Comparison of ENCODE assay signal across 9 mouse cellular contexts in genomic region chr15:11036535-11037375, GRCm38 (mm10). TPM values are rescaled to one million over a fixed set of nuclear protein-coding genes. Genes with fewer than 3 reads are reported as not detected.
DNase-seq lines count a peak whose midpoint lies in the region; ATAC-seq and TF ChIP-seq lines count a peak whose summit lies in the region.
"Had no signal": no experiment of that assay in that cellular context is flagged by ENCODE, and none has a peak within 500 bp of the region (broad histone marks: within the 10 kb centered on the region; RNA-seq: fewer than 3 reads in every experiment).

No protein-coding gene starts in this region.

- H3K4me1 ChIP-seq in heart, embryonic 10.5 days: peaks cover 23% of the 10 kb centered on the region
- H3K4me1 ChIP-seq in ES-E14 (ENCODE audit: control insufficient read depth in 2 of 2, insufficient read depth in 2 of 2, low read length in 2 of 2, poor library complexity in 1 of 2): peaks cover 0 to 13% of the 10 kb centered on the region in 2 experiments; a peak in 1 of 4 replicates
- peaks cover 22% of the 10 kb centered on the region for H3K4me1 ChIP-seq in forebrain, embryonic 12.5 days
- peaks cover 24% of the 10 kb centered on the region for H3K4me1 ChIP-seq in neural tube, embryonic 12.5 days

- ATAC-seq in forebrain, embryonic 12.5 days (ENCODE audit: low FRiP score): peak; percentile 43
- no peak for ATAC-seq in neural tube, embryonic 12.5 days (ENCODE audit: low FRiP score, low read depth)

- H3K4me3 ChIP-seq in heart, embryonic 10.5 days: peak overlapping the region; percentile 56
- H3K4me3 ChIP-seq in ES-E14 (ENCODE audit: insufficient read depth in 1 of 2, low read depth in 1 of 2, low read length in 2 of 2, poor library complexity in 1 of 2, severe bottlenecking in 1 of 2): peak overlapping the region; percentile 39 to 49; a peak in 3 of 4 replicates
- peak overlapping the region; percentile 36 for H3K4me3 ChIP-seq in forebrain, embryonic 12.5 days (replicated peaks)
- H3K4me3 ChIP-seq in neural tube, embryonic 12.5 days: peak overlapping the region; percentile 37

- no peak overlapping the region for H3K27ac ChIP-seq in heart, embryonic 10.5 days
- H3K27ac ChIP-seq in ES-E14 (ENCODE audit: insufficient read depth, low read depth, low read length, poor library complexity, severe bottlenecking): no peak overlapping the region
- no peak overlapping the region for H3K27ac ChIP-seq in forebrain, embryonic 12.5 days
- no peak overlapping the region for H3K27ac ChIP-seq in neural tube, embryonic 12.5 days

- H3K4me2 ChIP-seq in forebrain, embryonic 12.5 days: peak overlapping the region; percentile 57
- H3K4me2 ChIP-seq in neural tube, embryonic 12.5 days (replicated peaks): peak overlapping the region; percentile 70

- WGBS in heart, embryonic 10.5 days: 5% methylated on average over 49 of the region's 49 CpGs
- WGBS in forebrain, embryonic 12.5 days: 2% methylated on average over 49 of the region's 49 CpGs
- WGBS in neural tube, embryonic 12.5 days: 3% methylated on average over 49 of the region's 49 CpGs

- DNase-seq in heart, embryonic 10.5 days (ENCODE audit: low spot score): no peak
- DNase-seq in heart, adult 8-10 months (ENCODE audit: low spot score): no peak
- no peak for DNase-seq in ES-E14 (ENCODE audit: low read depth, low spot score)
- peak; percentile 18 for DNase-seq in kidney, postnatal 14 days
- DNase-seq in thymus, postnatal 10 days (ENCODE audit: low spot score in 2 of 2): no peak
- DNase-seq in layer of hippocampus, adult 11-12 months (ENCODE audit: low spot score): no peak

- H3K9me3 ChIP-seq in heart, embryonic 10.5 days: no peaks in the 10 kb centered on the region
- no peaks in the 10 kb centered on the region for H3K9me3 ChIP-seq in ES-E14 (ENCODE audit: control insufficient read depth, insufficient read depth, low read depth, low read length)
- H3K9me3 ChIP-seq in forebrain, embryonic 12.5 days: no peaks in the 10 kb centered on the region
- H3K9me3 ChIP-seq in neural tube, embryonic 12.5 days: no peaks in the 10 kb centered on the region

- H3K9ac ChIP-seq in ES-E14 (ENCODE audit: insufficient read depth, low read depth, low read length, poor library complexity, severe bottlenecking): no peak overlapping the region
- peak overlapping the region; percentile 29; the same call in 1 of the 2 replicates for H3K9ac ChIP-seq in forebrain, embryonic 12.5 days
- no peak overlapping the region for H3K9ac ChIP-seq in neural tube, embryonic 12.5 days

- H3K36me3 ChIP-seq in heart, embryonic 10.5 days: no peaks in the 10 kb centered on the region
- H3K36me3 ChIP-seq in ES-E14 (ENCODE audit: control insufficient read depth, insufficient read depth, low read length, poor library complexity, severe bottlenecking): no peaks in the 10 kb centered on the region
- H3K36me3 ChIP-seq in forebrain, embryonic 12.5 days (replicated peaks): no peaks in the 10 kb centered on the region
- H3K36me3 ChIP-seq in neural tube, embryonic 12.5 days: no peaks in the 10 kb centered on the region

- in situ Hi-C loops in ES-E14 (cut with MboI; ENCODE audit: low sequenced_read_pairs in 2 of 2, unreplicated experiment in 2 of 2): loop anchor here (10.0 to 25.0 kb wide), 2 partner anchors 278 to 351 kb away; partner anchors contain the start of gene Tars (in 1 of the 2)

- H3K27me3 ChIP-seq in heart, embryonic 10.5 days (ENCODE audit: insufficient read depth, poor library complexity, severe bottlenecking): peaks cover 61% of the 10 kb centered on the region
- H3K27me3 ChIP-seq in forebrain, embryonic 12.5 days: peaks cover 52% of the 10 kb centered on the region
- peaks cover 40% of the 10 kb centered on the region for H3K27me3 ChIP-seq in neural tube, embryonic 12.5 days (replicated peaks)

TF ChIP-seq in ES-E14, 5 proteins besides CTCF, POLR2A, EP300 and RAD21:
- no peak for TF ChIP-seq ZNF384 (IDR thresholded peaks at IDR 0.05; ENCODE audit: low read depth, low read length)
- TF ChIP-seq HCFC1 (IDR thresholded peaks at IDR 0.05; ENCODE audit: borderline replicate concordance, insufficient read depth, low read length): no peak
- no peak for TF ChIP-seq ZC3H11A (IDR thresholded peaks at IDR 0.05; ENCODE audit: borderline replicate concordance, low read depth, low read length)
- no peak for TF ChIP-seq CHD2 (IDR thresholded peaks at IDR 0.05; ENCODE audit: low read depth, low read length)
- no peak for TF ChIP-seq MAFK (IDR thresholded peaks at IDR 0.05; ENCODE audit: insufficient read depth, low read depth, low read length)

RNA-seq across cellular contexts. Expression of gene Rxfp3, which starts 1.0 kb away (rescaled TPM):
- 0.05 and 0.48 TPM in 2 replicates for polyA plus RNA-seq in heart, embryonic 10.5 days (2016; fragmentation: Nextera tagmentation; extraction: Ambion mirVana)
- total RNA-seq in heart, adult 8-10 months (2022): under 1 TPM in 1 of 4 experiments, not detected in 3; 0.09 TPM
- total RNA-seq in ES-E14 (2012; rRNA removed): 0.13 and 0.16 TPM in 2 replicates
- polyA plus RNA-seq in forebrain, embryonic 12.5 days (2016; fragmentation: Nextera tagmentation; extraction: Ambion mirVana): 1.9 and 2.5 TPM in 2 replicates
- 1.8 and 2.9 TPM in 2 replicates for polyA plus RNA-seq in neural tube, embryonic 12.5 days (2016; fragmentation: Nextera tagmentation; extraction: Ambion mirVana)
- polyA plus RNA-seq: large intestine, adult 2 months had no signal

RNA-seq across cellular contexts. Expression of gene Adamts12, which starts 27.8 kb away (rescaled TPM):
- 1.0 and 2.1 TPM in 2 replicates for polyA plus RNA-seq in heart, embryonic 10.5 days (2016; fragmentation: Nextera tagmentation; extraction: Ambion mirVana)
- total RNA-seq in heart, adult 8-10 months (2022): 1 to 10 TPM; 1.1 to 1.4 (median 1.2) TPM
- total RNA-seq in ES-E14 (2012; rRNA removed): 0.21 and 0.85 TPM in 2 replicates
- polyA plus RNA-seq in forebrain, embryonic 12.5 days (2016; fragmentation: Nextera tagmentation; extraction: Ambion mirVana): 1.7 and 3.2 TPM in 2 replicates
- polyA plus RNA-seq in neural tube, embryonic 12.5 days (2016; fragmentation: Nextera tagmentation; extraction: Ambion mirVana): 1.7 and 2.0 TPM in 2 replicates

RNA-seq across cellular contexts. Expression of gene Slc45a2, which starts 36.2 kb away (rescaled TPM):
- 0.16 TPM in 1 of 2 replicates, not detected in the other for polyA plus RNA-seq in heart, embryonic 10.5 days (2016; fragmentation: Nextera tagmentation; extraction: Ambion mirVana)
- not detected for total RNA-seq in heart, adult 8-10 months (2022)
- 0.13 TPM in 1 of 2 replicates, not detected in the other for total RNA-seq in ES-E14 (2012; rRNA removed)
- 0.13 and 0.17 TPM in 2 replicates for polyA plus RNA-seq in forebrain, embryonic 12.5 days (2016; fragmentation: Nextera tagmentation; extraction: Ambion mirVana)
- 0.10 and 0.15 TPM in 2 replicates for polyA plus RNA-seq in neural tube, embryonic 12.5 days (2016; fragmentation: Nextera tagmentation; extraction: Ambion mirVana)
- polyA plus RNA-seq: large intestine, adult 2 months had no signal

RNA-seq across cellular contexts. Expression of gene Amacr, which starts 55.2 kb away (rescaled TPM):
- 14.2 and 17.9 TPM in 2 replicates for polyA plus RNA-seq in heart, embryonic 10.5 days (2016; fragmentation: Nextera tagmentation; extraction: Ambion mirVana)
- 10 to 100 TPM; 34.2 to 38.2 (median 36.0) TPM for total RNA-seq in heart, adult 8-10 months (2022)
- 7.7 and 9.7 TPM in 2 replicates for total RNA-seq in ES-E14 (2012; rRNA removed)
- 5.5 and 10.0 TPM in 2 replicates for polyA plus RNA-seq in forebrain, embryonic 12.5 days (2016; fragmentation: Nextera tagmentation; extraction: Ambion mirVana)
- polyA plus RNA-seq in neural tube, embryonic 12.5 days (2016; fragmentation: Nextera tagmentation; extraction: Ambion mirVana): 14.0 and 14.3 TPM in 2 replicates
